Mouse (Mus musculus) embryonic facial prominence, embryonic 11.5 days (tissue): Measurements from ENCODE around the gene Gnaq. TPM values are rescaled to one million over a fixed set of nuclear protein-coding genes. Genes with fewer than 3 reads are reported as not detected.
"Not testable (repeated sequence)": the region's sequence is repeated elsewhere in the genome, so short reads cannot be mapped to it uniquely, and the experiment has no call there.

Experiments
- ATAC-seq: fragments of 200-750 bp; cut with Nextera tagmentation; replicated peaks from 2 replicates; pipeline ENCODE4 v1.8.0; 2017; ENCODE audit warnings: low read depth; ENCODE audit not compliant: insufficient number of reproducible peaks, low FRiP score, low TSS enrichment
- DNase-seq: peaks from one replicate; pipeline ENCODE4 v3.0.0-alpha.2; 2015; ENCODE audit warnings: low spot score
- H3K27ac ChIP-seq: fragments of 300-500 bp; sonication (generic); replicated peaks from 2 replicates; pipeline ENCODE4 v1.5.1; 2014; ENCODE audit warnings: mild to moderate bottlenecking, low read depth, low read length, control low read depth
- H3K27me3 ChIP-seq: fragments of 300-500 bp; sonication (generic); 2 replicates; pipeline ENCODE4 v1.6.1; 2014; ENCODE audit warnings: mild to moderate bottlenecking, low read length, moderate library complexity, mixed read lengths; ENCODE audit not compliant: control insufficient read depth, insufficient read depth
- H3K36me3 ChIP-seq: fragments of 300-500 bp; sonication (generic); replicated peaks from 2 replicates; pipeline ENCODE4 v1.6.1; 2014; ENCODE audit warnings: low read depth, mild to moderate bottlenecking, low read length, moderate library complexity, mixed read lengths; ENCODE audit not compliant: control insufficient read depth, insufficient read depth
- H3K4me1 ChIP-seq: fragments of 300-500 bp; sonication (generic); 2 replicates; pipeline ENCODE4 v1.6.1; 2014; ENCODE audit warnings: low read length, mixed read lengths; ENCODE audit not compliant: control insufficient read depth, insufficient read depth
- H3K4me2 ChIP-seq: fragments of 300-500 bp; sonication (generic); 2 replicates; pipeline ENCODE4 v1.6.1; 2014; ENCODE audit warnings: low read depth, mild to moderate bottlenecking, control low read depth, low read length, moderate library complexity
- H3K4me3 ChIP-seq: fragments of 300-500 bp; sonication (generic); 2 replicates; pipeline ENCODE4 v1.5.1; 2014; ENCODE audit warnings: low read depth, low read length, control low read depth
- H3K9ac ChIP-seq: fragments of 300-500 bp; sonication (generic); replicated peaks from 2 replicates; pipeline ENCODE4 v1.6.1; 2014; ENCODE audit warnings: mild to moderate bottlenecking, control low read depth, low read length
- H3K9me3 ChIP-seq: fragments of 300-500 bp; sonication (generic); replicated peaks from 2 replicates; pipeline ENCODE4 v1.6.1; 2016; ENCODE audit warnings: mild to moderate bottlenecking, low read length, inconsistent platforms, mixed read lengths; ENCODE audit not compliant: control insufficient read depth
- WGBS: fragments of 180-500 bp; shearing (Covaris S2); extraction: QIAGEN DNeasy Blood & Tissue Kit; methylation state at CpG from one replicate; pipeline ENCODE4 v1.1.7; 2014; 5-methylcytosine and 5-hydroxymethylcytosine counted together
- polyA plus RNA-seq: library from polyadenylated mRNA; unstranded; fragments of >200 nt; fragmentation: Nextera tagmentation; extraction: Ambion mirVana; gene quantifications from 2 replicates; pipeline ENCODE4 v1.2.1, GENCODE M21; 2014

Gene Gnaq
- polyA plus RNA-seq, 1 experiment from 2014 or later, result 16.2 TPM

- 94% methylated on average over 6 of the region's 6 CpGs for WGBS
- Histone ChIP-seq H3K9me3 (no peaks in the 10 kb centered on the region), H3K4me3 (no peak overlapping the region), H3K4me1 (no peaks in the 10 kb centered on the region), H3K27ac (no peak overlapping the region), H3K27me3 (no peaks in the 10 kb centered on the region), H3K36me3 (no peaks in the 10 kb centered on the region), H3K9ac (no peak overlapping the region), H3K4me2 (no peak overlapping the region)
- ATAC-seq (no peak), DNase-seq (no peak)
Measured at GRCm38 (mm10) chr19:16261631-16262030, 129.0 kb downstream of the Gnaq start.

DNA sequence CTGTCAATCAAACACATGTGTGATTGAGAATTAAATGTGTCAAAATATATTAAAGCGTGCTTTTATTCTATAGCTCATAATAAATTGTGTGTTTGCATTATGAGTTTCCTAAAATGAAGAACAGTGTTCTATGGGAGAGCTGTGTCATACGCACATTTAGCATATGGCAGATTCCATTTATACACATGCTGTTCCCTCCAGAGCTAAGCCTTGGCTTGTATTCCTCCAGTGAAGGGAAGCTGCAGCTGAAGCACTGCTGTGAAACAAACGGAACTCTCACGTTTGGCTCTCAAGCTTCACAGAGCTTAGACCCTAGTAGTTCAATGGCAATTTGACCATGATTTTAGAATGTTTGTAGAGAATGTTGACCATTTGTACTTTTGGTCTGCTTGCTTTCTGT lies 129.7 kb downstream of the Gnaq start:
- H3K9ac ChIP-seq, result no peak overlapping the region
- H3K27me3 ChIP-seq, result no peaks in the 10 kb centered on the region
- H3K4me3 ChIP-seq, result no peak overlapping the region
- H3K4me2 ChIP-seq, result no peak overlapping the region
- ATAC-seq, result no peak
- no peak for DNase-seq
- no peak overlapping the region for H3K27ac ChIP-seq
- 96% methylated on average over 4 of the region's 4 CpGs for WGBS
- no peaks in the 10 kb centered on the region for H3K4me1 ChIP-seq
- no peaks in the 10 kb centered on the region for H3K9me3 ChIP-seq
- no peaks in the 10 kb centered on the region for H3K36me3 ChIP-seq

GRCm38 (mm10) chr19:16267362-16267761 lies 134.7 kb downstream of the Gnaq start:
- 95% methylated on average over 8 of the region's 16 CpGs for WGBS

DNA sequence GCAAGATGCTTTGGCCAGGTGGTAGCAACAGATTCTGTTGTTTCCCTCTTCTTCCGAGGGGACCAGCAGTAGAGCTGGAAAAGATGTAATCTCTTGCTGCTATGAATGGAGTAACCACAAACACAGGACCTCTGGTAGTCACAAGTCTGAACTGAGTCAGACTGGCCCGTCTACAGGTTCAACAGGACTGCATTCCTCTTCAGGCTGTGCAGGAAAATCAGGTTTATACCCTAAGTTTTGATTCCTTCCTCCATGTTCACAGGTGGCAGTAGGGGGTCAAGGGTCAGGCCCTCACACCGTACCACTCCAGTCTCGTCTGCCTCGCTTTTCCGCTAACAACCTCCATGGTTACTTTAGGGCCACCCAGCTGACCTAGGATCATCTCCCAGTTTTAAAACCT lies 137.6 kb downstream of the Gnaq start:
- WGBS, result 81% methylated on average over 6 of the region's 6 CpGs
- no peaks in the 10 kb centered on the region for H3K27me3 ChIP-seq
- ATAC-seq, result no peak

More at GRCm38 (mm10) chr19:16267362-16267761, 134.7 kb downstream of the Gnaq start:
- H3K4me1 ChIP-seq, H3K27ac ChIP-seq, DNase-seq, H3K27me3 ChIP-seq, ATAC-seq, H3K4me3 ChIP-seq, H3K9ac ChIP-seq, H3K4me2 ChIP-seq, H3K36me3 ChIP-seq, H3K9me3 ChIP-seq: not testable (repeated sequence)

DNA sequence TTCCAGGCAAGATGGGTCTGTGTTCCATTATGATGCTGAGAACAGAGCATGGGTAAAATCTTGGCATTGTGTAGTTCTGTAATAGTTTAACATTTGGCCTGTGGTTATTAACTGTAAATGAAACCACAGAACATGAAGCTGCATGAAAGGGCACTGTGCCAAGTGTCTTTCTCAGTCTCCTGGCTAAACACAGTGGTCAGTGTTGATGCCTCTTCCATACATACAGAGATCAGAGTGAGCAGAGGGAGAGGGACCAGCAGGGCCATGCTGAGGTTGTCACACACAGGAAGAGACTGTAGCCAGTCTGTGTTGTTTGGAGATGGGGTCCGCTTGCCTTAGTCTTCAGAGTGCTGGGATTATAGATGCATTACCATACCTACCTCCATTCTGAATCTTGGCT lies 138.4 kb downstream of the Gnaq start:
- H3K27ac ChIP-seq, result no peak overlapping the region
- no peaks in the 10 kb centered on the region for H3K36me3 ChIP-seq
- no peak overlapping the region for H3K4me3 ChIP-seq
- H3K27me3 ChIP-seq, result no peaks in the 10 kb centered on the region
- no peak overlapping the region for H3K9ac ChIP-seq
- H3K4me1 ChIP-seq, result no peaks in the 10 kb centered on the region
- no peak for ATAC-seq
- H3K4me2 ChIP-seq, result no peak overlapping the region
- DNase-seq, result no peak
- no peaks in the 10 kb centered on the region for H3K9me3 ChIP-seq
- 95% methylated on average over 1 of the region's 1 CpGs for WGBS

More for the DNA sequence above, 137.6 kb downstream of the Gnaq start:
- H3K9ac ChIP-seq, result no peak overlapping the region
- H3K4me2 ChIP-seq, result no peak overlapping the region
- no peaks in the 10 kb centered on the region for H3K9me3 ChIP-seq
- no peak overlapping the region for H3K27ac ChIP-seq
- H3K4me1 ChIP-seq, result no peaks in the 10 kb centered on the region
- no peak overlapping the region for H3K4me3 ChIP-seq
- no peak for DNase-seq
- no peaks in the 10 kb centered on the region for H3K36me3 ChIP-seq

DNA sequence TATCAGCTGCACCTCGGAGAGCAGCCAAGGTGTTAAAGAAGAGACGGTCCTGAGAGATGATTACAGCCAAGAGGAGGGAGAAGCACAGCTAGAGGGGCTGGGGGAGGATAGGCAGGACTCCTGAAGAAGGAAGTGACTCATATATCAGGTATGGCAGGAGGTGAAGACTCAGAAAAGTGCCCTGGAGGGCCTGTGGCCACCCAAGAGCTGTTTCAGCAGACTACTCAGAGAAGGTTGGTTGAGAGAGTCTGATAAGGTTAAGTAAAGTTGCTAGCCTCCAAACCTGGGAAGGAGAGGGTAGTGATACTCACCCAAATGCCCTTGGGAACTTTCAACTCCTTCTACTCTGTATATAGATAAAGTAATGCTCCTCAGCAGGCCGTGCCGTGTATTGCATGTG lies 140.4 kb downstream of the Gnaq start:
- Histone ChIP-seq H3K9me3 (no peaks in the 10 kb centered on the region), H3K4me3 (no peak overlapping the region), H3K9ac (no peak overlapping the region), H3K36me3 (no peaks in the 10 kb centered on the region), H3K27ac (no peak overlapping the region), H3K4me2 (no peak overlapping the region), H3K4me1 (no peaks in the 10 kb centered on the region), H3K27me3 (no peaks in the 10 kb centered on the region)
- WGBS, result 72% methylated on average over 4 of the region's 4 CpGs
- ATAC-seq (no peak), DNase-seq (no peak)

DNA sequence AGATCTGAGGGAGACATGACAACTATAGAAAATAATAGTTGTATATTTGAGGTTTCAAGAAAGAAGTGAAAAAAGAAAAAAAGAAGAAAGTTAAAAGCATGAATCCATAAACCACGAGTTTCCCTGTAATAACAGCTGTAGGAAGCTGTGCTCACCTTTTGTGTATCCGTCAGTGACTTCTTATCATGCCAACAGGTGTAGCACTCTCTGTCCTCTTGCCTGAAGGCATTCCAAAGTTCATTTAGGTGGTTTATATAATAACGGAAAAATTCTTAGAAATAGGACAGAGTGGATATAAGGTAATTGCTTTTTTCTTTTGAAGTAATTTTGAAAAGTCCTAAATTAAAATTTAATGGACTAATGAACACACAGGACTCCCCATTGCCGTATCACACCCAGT lies 147.6 kb downstream of the Gnaq start:
- no peak for DNase-seq
- H3K27ac ChIP-seq, result no peak overlapping the region
- no peaks in the 10 kb centered on the region for H3K36me3 ChIP-seq
- H3K4me2 ChIP-seq, result no peak overlapping the region
- ATAC-seq, result no peak
- no peaks in the 10 kb centered on the region for H3K9me3 ChIP-seq
- H3K27me3 ChIP-seq, result no peaks in the 10 kb centered on the region
- H3K4me3 ChIP-seq, result no peak overlapping the region
- no peaks in the 10 kb centered on the region for H3K4me1 ChIP-seq
- no peak overlapping the region for H3K9ac ChIP-seq
- 88% methylated on average over 4 of the region's 4 CpGs for WGBS

DNA sequence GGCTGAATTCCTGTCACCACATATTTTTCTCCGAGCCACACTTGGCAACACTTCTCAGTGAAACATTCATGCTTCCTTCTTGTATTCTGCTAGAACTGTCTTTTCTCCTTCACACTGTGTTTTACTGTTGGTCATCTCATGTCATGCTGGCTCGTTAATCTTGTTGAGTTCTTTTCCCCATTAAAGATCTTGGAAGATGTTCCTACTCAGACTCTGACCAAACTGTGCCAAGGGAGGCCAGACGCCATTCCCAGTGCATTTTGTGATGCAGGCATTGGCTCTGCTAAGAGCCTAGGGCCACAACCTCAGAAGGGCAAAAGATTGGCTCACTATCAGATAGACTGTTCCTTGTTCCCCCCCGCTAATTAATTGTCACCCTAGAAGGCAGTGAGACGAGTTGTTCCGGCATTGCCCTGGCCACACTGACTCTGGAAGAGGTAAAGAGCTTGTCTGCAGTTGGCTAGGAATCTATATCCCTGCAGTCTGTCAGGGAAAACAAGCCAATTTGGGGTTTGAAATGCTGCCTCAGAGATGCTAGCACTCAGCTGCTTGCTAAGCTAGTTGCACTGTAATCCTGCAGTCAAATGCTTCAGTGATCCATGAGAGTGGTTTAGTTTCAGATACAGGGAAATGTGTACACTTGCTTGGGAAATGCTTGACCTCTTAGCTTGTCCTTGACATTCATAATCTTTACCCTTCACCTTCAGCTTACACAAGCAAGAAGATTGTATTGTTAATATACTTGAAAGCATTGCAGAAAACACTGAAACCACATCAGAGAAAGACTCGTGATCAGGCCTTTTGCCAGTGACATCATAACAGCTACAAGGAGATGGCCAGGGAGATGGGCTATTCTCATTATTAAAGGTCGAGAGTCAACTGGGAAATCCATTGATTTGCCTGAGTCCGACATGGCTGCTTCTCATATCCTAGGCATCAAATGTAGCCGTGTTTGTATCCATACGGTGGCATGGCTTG lies 152.7 kb downstream of the Gnaq start:
- H3K9ac ChIP-seq, result no peak overlapping the region
- no peaks in the 10 kb centered on the region for H3K9me3 ChIP-seq
- no peaks in the 10 kb centered on the region for H3K36me3 ChIP-seq
- no peak overlapping the region; the same call in 1 of the 2 replicates for H3K27ac ChIP-seq
- WGBS, result 78% methylated on average over 11 of the region's 11 CpGs
- no peak overlapping the region for H3K4me2 ChIP-seq
- H3K27me3 ChIP-seq, result no peaks in the 10 kb centered on the region
- DNase-seq, result no peak
- H3K4me3 ChIP-seq, result no peak overlapping the region
- no peak for ATAC-seq
- H3K4me1 ChIP-seq, result no peaks in the 10 kb centered on the region
